Mouse (Mus musculus): ENCODE measurements at regions not wholly inside any gene's neighbourhood (a gene's known extent, or its start where the extent isn't known, plus 50 kb on each side); places are given as distances from the start of the nearest gene placed in this dataset.

DNA sequence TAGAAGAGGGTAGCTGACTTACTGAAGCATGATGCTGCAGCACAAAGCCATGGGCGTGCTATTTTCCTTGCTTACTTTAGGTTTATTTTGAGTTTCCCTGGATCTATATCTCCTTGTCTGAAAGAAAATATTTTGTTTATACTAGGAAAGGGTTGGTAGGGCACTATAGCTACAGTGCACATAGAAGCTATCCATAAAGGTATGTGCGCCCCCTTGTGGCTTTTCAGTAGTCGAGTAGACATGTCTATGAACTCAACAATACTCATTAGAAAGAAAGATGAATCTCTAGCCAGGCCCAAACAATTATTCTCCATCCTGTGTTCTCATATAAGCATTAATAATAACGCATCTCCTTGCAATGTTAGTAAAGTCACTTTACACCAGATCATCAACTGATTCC lies 114.3 kb downstream of the Rab38 start:
- in situ Hi-C loops (cut with MboI, MseI), result loop anchor here in 1 of 2 experiments (10.0 kb wide), 1 partner anchor 580 kb away; no protein-coding TSS in a partner anchor

DNA sequence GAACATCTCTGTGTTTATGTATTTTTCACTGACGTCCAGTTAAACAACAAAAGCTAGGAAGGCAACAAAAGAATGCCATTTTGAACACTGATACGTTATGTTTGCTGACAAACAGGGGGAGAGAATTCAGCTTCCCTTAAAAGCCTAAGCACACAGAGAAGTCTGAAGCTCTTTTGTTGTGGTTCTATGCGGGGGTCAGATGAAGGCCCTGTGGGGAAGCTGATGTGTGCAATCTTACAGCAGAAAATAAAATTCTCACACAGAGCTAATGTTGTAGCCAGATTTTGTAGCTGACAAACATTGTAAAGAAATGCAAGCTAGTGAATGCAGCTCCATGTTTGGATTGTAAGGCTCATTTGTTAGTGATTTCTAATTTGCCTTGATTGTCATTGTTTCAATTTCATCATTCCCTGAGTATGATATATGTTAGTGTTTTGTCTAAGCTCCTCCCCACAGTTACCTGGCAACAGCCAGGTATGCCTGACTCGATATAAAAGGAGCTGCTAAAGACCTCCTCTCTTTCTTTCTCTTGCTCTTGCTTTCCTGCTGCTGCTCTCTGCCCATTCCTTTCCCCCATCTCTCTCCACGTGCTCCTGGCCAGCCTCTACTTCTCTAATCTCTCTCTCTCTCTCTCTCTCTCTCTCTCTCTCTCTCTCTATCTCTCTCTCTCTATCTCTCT lies 115.0 kb downstream of the Rab38 start:
- in situ Hi-C loops (cut with MboI, MseI), result loop anchor here in 1 of 2 experiments (5.0 to 10.0 kb wide), 2 partner anchors 443 to 580 kb away; no protein-coding TSS in a partner anchor

DNA sequence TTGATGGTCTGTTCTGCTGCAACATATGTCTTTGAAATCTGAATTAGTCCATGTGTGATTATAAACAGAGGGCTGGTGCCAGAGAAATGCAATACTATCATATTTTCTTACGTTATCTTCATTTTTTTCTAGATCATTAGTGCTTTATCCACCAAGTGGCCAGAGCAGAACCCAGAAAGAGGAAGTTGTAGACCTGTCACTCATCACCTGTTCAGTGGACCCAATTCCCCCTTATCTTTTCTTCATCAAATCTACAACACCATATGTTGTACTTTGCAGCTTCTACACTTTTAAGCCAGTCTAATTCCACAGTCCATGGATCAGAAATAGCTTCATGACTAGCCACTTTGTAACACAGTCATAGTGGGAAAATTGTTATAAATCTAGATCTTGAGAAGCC lies 145.0 kb downstream of the Rab38 start:
- in situ Hi-C loops (cut with MboI, MseI), result no loop called here

DNA sequence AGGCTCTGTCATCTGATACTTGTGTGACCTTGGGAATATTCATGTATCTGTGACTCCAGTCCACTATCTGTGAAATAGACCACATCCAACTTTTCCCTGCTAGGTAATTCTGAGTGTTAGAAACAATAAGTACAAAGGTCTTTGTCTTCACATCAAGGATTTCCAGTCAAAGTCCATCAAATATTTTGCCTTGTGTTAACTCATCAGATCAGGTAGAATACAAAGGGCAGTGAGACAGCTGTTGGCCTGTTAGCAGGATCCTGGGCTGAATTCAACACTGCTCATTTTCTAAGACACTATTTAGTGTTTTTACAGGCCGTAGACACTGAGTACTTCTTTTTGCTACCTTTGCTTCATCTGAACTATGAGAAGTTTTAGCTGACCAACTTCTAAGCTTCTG lies 170.7 kb downstream of the Rab38 start:
- in situ Hi-C loops (cut with MboI, MseI), result no loop called here
